Mouse (Mus musculus): ENCODE measurements around the gene Cyp4f14. TPM values are rescaled to one million over a fixed set of nuclear protein-coding genes. Genes with fewer than 3 reads are reported as not detected.
A peak's percentile ranks its signal among the peaks of the same experiment; 100 is the strongest.

The Cyp4f14 gene
- polyA plus RNA-seq, 2 experiments: not detected

- Histone ChIP-seq H3K27ac (replicated peaks; ENCODE audit: low read depth, low read length) (no peak overlapping the region), H3K4me1 (ENCODE audit: control insufficient read depth, insufficient read depth, low read length) (peaks cover 7% of the 10 kb centered on the region; the same call in 1 of the 2 replicates), H3K9ac (ENCODE audit: low read depth, low read length, severe bottlenecking) (no peak overlapping the region), H3K27me3 (ENCODE audit: control insufficient read depth, insufficient read depth, low read length) (no peaks in the 10 kb centered on the region), H3K36me3 (ENCODE audit: control insufficient read depth, insufficient read depth, low read length) (no peaks in the 10 kb centered on the region), H3K4me3 (replicated peaks; ENCODE audit: low read length) (no peak overlapping the region), H3K9me3 (ENCODE audit: control insufficient read depth, low read length) (no peaks in the 10 kb centered on the region), H3K4me2 (replicated peaks; ENCODE audit: low read depth, low read length, severe bottlenecking) (no peak overlapping the region)
- 88% methylated on average over 3 of the region's 3 CpGs for WGBS
- no peak for TF ChIP-seq POLR2A (IDR thresholded peaks at IDR 0.05; ENCODE audit: borderline replicate concordance, extremely low read depth, insufficient read depth, insufficient read length)
- DNase-seq (ENCODE audit: low spot score) (no peak), ATAC-seq (ENCODE audit: low FRiP score, low read depth) (no peak)
Observed at GRCm38 (mm10) chr17:32950136-32950535, 33.0 kb upstream of the Cyp4f14 start.

- peak within 1 kb of the TSS; percentile 46; the same call in 1 of the 2 replicates for H3K27ac ChIP-seq (replicated peaks; ENCODE audit: low read depth, low read length)
- peak; percentile 30; the same call in 1 of the 2 replicates for TF ChIP-seq POLR2A (IDR thresholded peaks at IDR 0.05; ENCODE audit: borderline replicate concordance, extremely low read depth, insufficient read depth, insufficient read length)
- peak within 1 kb of the TSS; percentile 62 for H3K9ac ChIP-seq (ENCODE audit: low read depth, low read length, severe bottlenecking)
- peak within 1 kb of the TSS; percentile 50 for H3K4me3 ChIP-seq (replicated peaks; ENCODE audit: low read length)
- H3K4me1 ChIP-seq (ENCODE audit: control insufficient read depth, insufficient read depth, low read length): peaks cover 7% of the 10 kb centered on the region; the same call in 1 of the 2 replicates
- H3K9me3 ChIP-seq (ENCODE audit: control insufficient read depth, low read length): no peaks in the 10 kb centered on the region
- DNase-seq (ENCODE audit: low spot score): peak; percentile 95
- no peaks in the 10 kb centered on the region for H3K27me3 ChIP-seq (ENCODE audit: control insufficient read depth, insufficient read depth, low read length)
- H3K36me3 ChIP-seq (ENCODE audit: control insufficient read depth, insufficient read depth, low read length): no peaks in the 10 kb centered on the region
- peak; percentile 98 for ATAC-seq (ENCODE audit: low FRiP score, low read depth)
- H3K4me2 ChIP-seq (replicated peaks; ENCODE audit: low read depth, low read length, severe bottlenecking): peak within 1 kb of the TSS; percentile 87
- WGBS: 31% methylated on average over 12 of the region's 12 CpGs
Observed at GRCm38 (mm10) chr17:32947215-32947914, 30.2 kb upstream of the Cyp4f14 start, which contains the start of gene Cyp4f13. Cyp4f13 (minus strand) TSS chr17:32947402.

- no peak for TF ChIP-seq POLR2A (IDR thresholded peaks at IDR 0.05; ENCODE audit: borderline replicate concordance, extremely low read depth, insufficient read depth, insufficient read length)
- 60% methylated on average over 9 of the region's 9 CpGs for WGBS
- Histone ChIP-seq H3K9ac (ENCODE audit: low read depth, low read length, severe bottlenecking) (peak overlapping the region; percentile 62), H3K4me1 (ENCODE audit: control insufficient read depth, insufficient read depth, low read length) (peaks cover 7% of the 10 kb centered on the region; the same call in 1 of the 2 replicates), H3K4me3 (replicated peaks; ENCODE audit: low read length) (peak overlapping the region; percentile 50), H3K9me3 (ENCODE audit: control insufficient read depth, low read length) (no peaks in the 10 kb centered on the region), H3K4me2 (replicated peaks; ENCODE audit: low read depth, low read length, severe bottlenecking) (peak overlapping the region; percentile 87), H3K36me3 (ENCODE audit: control insufficient read depth, insufficient read depth, low read length) (no peaks in the 10 kb centered on the region), H3K27ac (replicated peaks; ENCODE audit: low read depth, low read length) (peak overlapping the region; percentile 46; the same call in 1 of the 2 replicates), H3K27me3 (ENCODE audit: control insufficient read depth, insufficient read depth, low read length) (no peaks in the 10 kb centered on the region)
- ATAC-seq (ENCODE audit: low FRiP score, low read depth) (no peak), DNase-seq (ENCODE audit: low spot score) (no peak)
Observed at GRCm38 (mm10) chr17:32946716-32947115, 29.6 kb upstream of the Cyp4f14 start.

- DNase-seq (ENCODE audit: low spot score) (no peak), ATAC-seq (ENCODE audit: low FRiP score, low read depth) (no peak)
- H3K36me3 ChIP-seq (ENCODE audit: control insufficient read depth, insufficient read depth, low read length): no peaks in the 10 kb centered on the region
- H3K27ac ChIP-seq (replicated peaks; ENCODE audit: low read depth, low read length): no peak overlapping the region
- 58% methylated on average over 3 of the region's 3 CpGs for WGBS
- H3K4me3 ChIP-seq (replicated peaks; ENCODE audit: low read length): no peak overlapping the region
- H3K9ac ChIP-seq (ENCODE audit: low read depth, low read length, severe bottlenecking): no peak overlapping the region
- H3K9me3 ChIP-seq (ENCODE audit: control insufficient read depth, low read length): no peaks in the 10 kb centered on the region
- H3K27me3 ChIP-seq (ENCODE audit: control insufficient read depth, insufficient read depth, low read length): no peaks in the 10 kb centered on the region
- H3K4me1 ChIP-seq (ENCODE audit: control insufficient read depth, insufficient read depth, low read length): peaks cover 7% of the 10 kb centered on the region; the same call in 1 of the 2 replicates
- TF ChIP-seq POLR2A (IDR thresholded peaks at IDR 0.05; ENCODE audit: borderline replicate concordance, extremely low read depth, insufficient read depth, insufficient read length): no peak
- H3K4me2 ChIP-seq (replicated peaks; ENCODE audit: low read depth, low read length, severe bottlenecking): no peak overlapping the region
Observed at GRCm38 (mm10) chr17:32944402-32945035, 27.4 kb upstream of the Cyp4f14 start.

- Histone ChIP-seq H3K4me2 (replicated peaks; ENCODE audit: low read depth, low read length, severe bottlenecking) (no peak overlapping the region), H3K9me3 (ENCODE audit: control insufficient read depth, low read length) (no peaks in the 10 kb centered on the region), H3K27me3 (ENCODE audit: control insufficient read depth, insufficient read depth, low read length) (no peaks in the 10 kb centered on the region), H3K36me3 (ENCODE audit: control insufficient read depth, insufficient read depth, low read length) (no peaks in the 10 kb centered on the region), H3K4me3 (replicated peaks; ENCODE audit: low read length) (no peak overlapping the region), H3K4me1 (ENCODE audit: control insufficient read depth, insufficient read depth, low read length) (peaks cover 7% of the 10 kb centered on the region; the same call in 1 of the 2 replicates), H3K27ac (replicated peaks; ENCODE audit: low read depth, low read length) (no peak overlapping the region), H3K9ac (ENCODE audit: low read depth, low read length, severe bottlenecking) (no peak overlapping the region)
- no peak for ATAC-seq (ENCODE audit: low FRiP score, low read depth)
- DNase-seq (ENCODE audit: low spot score): no peak
- no peak for TF ChIP-seq POLR2A (IDR thresholded peaks at IDR 0.05; ENCODE audit: borderline replicate concordance, extremely low read depth, insufficient read depth, insufficient read length)
- 79% methylated on average over 3 of the region's 3 CpGs for WGBS
Observed at GRCm38 (mm10) chr17:32943661-32944060, 26.5 kb upstream of the Cyp4f14 start.

All from limb, embryonic 14.5 days (tissue).